Mouse (Mus musculus) limb, embryonic 10.5 days (tissue): ENCODE data around the gene Cavin4. TPM values are rescaled to one million over a fixed set of nuclear protein-coding genes. Genes with fewer than 3 reads are reported as not detected.

Experiments
- DNase-seq: peaks from one replicate; pipeline ENCODE4 v3.0.0-alpha.2; 2017; ENCODE audit warnings: low spot score
- H3K27ac ChIP-seq: fragments of 300-500 bp; sonication (generic); 2 replicates; pipeline ENCODE4 v1.5.1; 2016; ENCODE audit warnings: mild to moderate bottlenecking
- H3K27me3 ChIP-seq: fragments of 300-500 bp; sonication (generic); 2 replicates; pipeline ENCODE4 v1.6.1; 2016; ENCODE audit warnings: low read depth, mild to moderate bottlenecking; ENCODE audit not compliant: poor library complexity, severe bottlenecking
- H3K36me3 ChIP-seq: fragments of 300-500 bp; sonication (generic); 2 replicates; pipeline ENCODE4 v1.6.1; 2016; ENCODE audit warnings: mild to moderate bottlenecking, moderate library complexity
- H3K4me1 ChIP-seq: fragments of 300-500 bp; sonication (generic); 2 replicates; pipeline ENCODE4 v1.6.1; 2016
- H3K4me3 ChIP-seq: fragments of 300-500 bp; sonication (generic); 2 replicates; pipeline ENCODE4 v1.5.1; 2016; ENCODE audit warnings: mild to moderate bottlenecking, moderate library complexity
- H3K9me3 ChIP-seq: fragments of 300-500 bp; sonication (generic); replicated peaks from 2 replicates; pipeline ENCODE4 v1.6.1; 2016; ENCODE audit warnings: mild to moderate bottlenecking
- WGBS: fragments of 180-500 bp; shearing (Covaris S2); methylation state at CpG from one replicate; pipeline ENCODE4 v1.1.7; 2016; 5-methylcytosine and 5-hydroxymethylcytosine counted together
- polyA plus RNA-seq: library from polyadenylated mRNA; unstranded; fragments of >200 nt; fragmentation: Nextera tagmentation; extraction: Ambion mirVana; gene quantifications from 2 replicates; pipeline ENCODE4 v1.2.1, GENCODE M21; 2016

Gene Cavin4
- polyA plus RNA-seq, 1 experiment from 2014 or later = 1.3 TPM

- DNase-seq = no peak
- peaks cover 7% of the 10 kb centered on the region for H3K4me1 ChIP-seq
- H3K27me3 ChIP-seq = no peaks in the 10 kb centered on the region
- H3K27ac ChIP-seq = no peak overlapping the region
- H3K9me3 ChIP-seq = no peaks in the 10 kb centered on the region
- H3K36me3 ChIP-seq = no peaks in the 10 kb centered on the region
- H3K4me3 ChIP-seq = no peak overlapping the region
- 59% methylated on average over 11 of the region's 11 CpGs for WGBS
Measured at GRCm38 (mm10) chr4:48697302-48697701, 34.0 kb downstream of the Cavin4 start.

- no peak for DNase-seq
- WGBS = 69% methylated on average over 8 of the region's 8 CpGs
- H3K9me3 ChIP-seq = no peaks in the 10 kb centered on the region
- no peaks in the 10 kb centered on the region for H3K4me1 ChIP-seq
- H3K36me3 ChIP-seq = no peaks in the 10 kb centered on the region
- no peaks in the 10 kb centered on the region for H3K27me3 ChIP-seq
- H3K27ac ChIP-seq = no peak overlapping the region
- no peak overlapping the region for H3K4me3 ChIP-seq
Measured at GRCm38 (mm10) chr4:48715865-48716650, 52.7 kb downstream of the Cavin4 start.

GRCm38 (mm10) chr4:48716817-48717216 lies 53.5 kb downstream of the Cavin4 start:
- Histone ChIP-seq H3K27me3 (no peaks in the 10 kb centered on the region), H3K4me1 (no peaks in the 10 kb centered on the region), H3K4me3 (no peak overlapping the region), H3K27ac (no peak overlapping the region), H3K36me3 (no peaks in the 10 kb centered on the region), H3K9me3 (no peaks in the 10 kb centered on the region)
- whole genome bisulfite sequencing = 37% methylated on average over 4 of the region's 4 CpGs
- DNase-seq = no peak

Other genes with a start within 250 kb of the Cavin4 start
- gene Tex10, start 190.1 kb upstream of the Cavin4 start, polyA plus RNA-seq = 83.4 and 89.4 TPM in 2 replicates
- gene Msantd3, start 123.6 kb upstream of the Cavin4 start, polyA plus RNA-seq = 40.8 and 44.8 TPM in 2 replicates
- gene Tmeff1, start 78.3 kb upstream of the Cavin4 start, polyA plus RNA-seq = 96.5 and 109 TPM in 2 replicates